Mouse (Mus musculus) cerebellum, adult 18-20 months (tissue): ENCODE results near the gene Zbtb45.

Experiments
- DNase-seq, 2 experiments: peaks; one replicate each; pipeline ENCODE4 v3.0.0; 2021

Gene Zbtb45

GRCm38 (mm10) chr7:12997230-12997629 lies 12.6 kb downstream of the Zbtb45 start:
- DNase-seq: no peak

GRCm38 (mm10) chr7:12995862-12996261 lies 14.0 kb downstream of the Zbtb45 start:
- no peak for DNase-seq

- DNase-seq: no peak
These were observed 16.7 kb downstream of the Zbtb45 start for GRCm38 (mm10) chr7:12993148-12993547.

- peak in 1 of 2 experiments; percentile 39 for DNase-seq
These were observed 17.6 kb downstream of the Zbtb45 start for GRCm38 (mm10) chr7:12992222-12992621.

GRCm38 (mm10) chr7:12987409-12988189 lies 22.2 kb downstream of the Zbtb45 start:
- DNase-seq: no peak

GRCm38 (mm10) chr7:12986906-12987305 lies 22.9 kb downstream of the Zbtb45 start:
- no peak for DNase-seq

- no peak for DNase-seq
These were observed 24.1 kb downstream of the Zbtb45 start for GRCm38 (mm10) chr7:12985724-12986123.

GRCm38 (mm10) chr7:12980291-12980690 lies 29.5 kb downstream of the Zbtb45 start:
- DNase-seq: no peak

- DNase-seq: peak in 1 of 2 experiments; percentile 15
These were observed 30.1 kb downstream of the Zbtb45 start for GRCm38 (mm10) chr7:12979776-12980175.

GRCm38 (mm10) chr7:12978931-12979722 lies 30.7 kb downstream of the Zbtb45 start:
- peak; percentile 25 to 35 for DNase-seq

GRCm38 (mm10) chr7:12977682-12978389 lies 32.0 kb downstream of the Zbtb45 start, which contains the start of gene Zfp446:
Gene Zfp446 (plus strand): TSS chr7:12977848.
- peak; percentile 99 to 100 for DNase-seq

- no peak for DNase-seq
These were observed 38.9 kb downstream of the Zbtb45 start for GRCm38 (mm10) chr7:12970906-12971305.

GRCm38 (mm10) chr7:12966104-12966845 lies 43.6 kb downstream of the Zbtb45 start:
- peak; percentile 84 to 90 for DNase-seq

GRCm38 (mm10) chr7:12965678-12966091 lies 44.1 kb downstream of the Zbtb45 start, which contains the start of gene Zfp324:
Gene Zfp324 (plus strand): TSS chr7:12965838.
- DNase-seq: peak; percentile 89 to 95

GRCm38 (mm10) chr7:12961511-12962141 lies 48.2 kb downstream of the Zbtb45 start:
- peak; percentile 37 to 53 for DNase-seq

- no peak for DNase-seq
These were observed 50.1 kb downstream of the Zbtb45 start for GRCm38 (mm10) chr7:12959718-12960117.

GRCm38 (mm10) chr7:12958948-12959347 lies 50.9 kb downstream of the Zbtb45 start:
- no peak for DNase-seq

GRCm38 (mm10) chr7:12957511-12957910 lies 52.3 kb downstream of the Zbtb45 start:
- DNase-seq: no peak

GRCm38 (mm10) chr7:12954896-12955295 lies 54.9 kb downstream of the Zbtb45 start:
- no peak for DNase-seq
